Mouse (Mus musculus): ENCODE data around the gene Pgs1. TPM values are rescaled to one million over a fixed set of nuclear protein-coding genes. Genes with fewer than 3 reads are reported as not detected.

Pgs1 gene
- polyA plus RNA-seq, 1 experiment from 2014 or later: 41.8 TPM

DNA sequence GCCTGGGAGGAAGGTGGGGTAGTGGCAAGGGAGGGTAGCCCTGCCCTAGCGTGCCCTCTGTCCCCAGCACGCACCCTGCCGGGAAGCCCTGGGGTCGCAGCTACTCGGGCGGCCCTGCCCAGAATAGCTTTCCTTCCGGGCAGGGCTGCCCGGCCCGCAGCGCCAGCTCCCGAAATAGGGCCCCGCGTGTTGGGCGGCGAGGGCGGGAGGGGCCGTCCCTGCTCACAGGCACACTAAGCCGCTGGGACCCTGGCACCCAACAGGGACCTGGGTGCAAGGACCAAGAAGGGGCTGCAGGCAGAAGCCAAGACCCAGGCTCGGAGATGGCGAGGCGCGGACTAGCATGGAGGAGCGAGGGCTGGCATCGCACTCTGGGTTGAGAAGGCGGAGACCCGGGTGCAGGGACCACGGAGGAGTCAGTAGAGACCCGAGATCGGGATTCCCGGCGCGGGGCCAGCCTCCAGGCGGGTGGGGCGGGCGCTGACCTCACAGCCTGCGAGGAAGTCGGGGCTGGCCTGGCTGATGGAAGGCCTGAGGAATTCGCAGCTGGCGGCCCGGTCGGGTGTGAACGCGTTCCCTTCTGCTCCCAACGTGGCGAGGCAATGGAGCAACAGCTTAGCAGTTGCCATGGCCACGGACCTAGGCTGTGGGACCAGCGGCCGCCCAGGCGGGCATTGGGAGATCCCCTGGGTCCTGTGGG is 36.5 kb upstream of the Pgs1 start:
- 2% methylated on average over 47 of the region's 49 CpGs for WGBS
- Histone ChIP-seq H3K4me3 (ENCODE audit: low read length) (peak overlapping the region; percentile 45), H3K4me1 (replicated peaks; ENCODE audit: control insufficient read depth, insufficient read depth, low read length) (peaks cover 19% of the 10 kb centered on the region), H3K4me2 (ENCODE audit: low read depth, low read length) (peak overlapping the region; percentile 86), H3K36me3 (ENCODE audit: control insufficient read depth, insufficient read depth, low read length) (no peaks in the 10 kb centered on the region), H3K27ac (ENCODE audit: low read length) (peak overlapping the region; percentile 67), H3K27me3 (ENCODE audit: control insufficient read depth, insufficient read depth, low read depth, low read length) (no peaks in the 10 kb centered on the region), H3K9ac (ENCODE audit: low read length) (peak overlapping the region; percentile 68), H3K9me3 (ENCODE audit: control insufficient read depth, low read length) (no peaks in the 10 kb centered on the region)
- peak; percentile 92 for ATAC-seq (ENCODE audit: low read depth)

DNA sequence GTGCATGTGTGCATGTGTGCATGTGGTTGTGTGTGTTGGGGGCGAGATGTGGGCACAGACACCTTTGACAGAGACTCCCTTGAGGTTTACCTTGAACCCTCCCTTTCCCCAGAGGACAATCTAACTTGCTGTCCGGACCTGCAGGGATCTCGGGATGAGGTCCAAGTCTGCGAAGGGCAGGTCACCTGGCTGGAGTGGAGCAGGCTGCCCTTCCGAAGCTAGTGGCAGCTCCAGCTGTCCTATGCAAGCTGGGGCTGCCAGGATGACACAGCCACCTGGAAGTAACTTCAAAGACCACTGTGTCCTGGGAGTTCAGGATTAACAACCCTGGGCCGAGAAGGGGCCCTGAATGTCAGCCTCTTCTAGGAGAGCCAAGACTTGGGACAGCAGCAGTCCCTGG is 34.7 kb upstream of the Pgs1 start:
- Histone ChIP-seq H3K4me3 (ENCODE audit: low read length) (no peak overlapping the region), H3K4me2 (ENCODE audit: low read depth, low read length) (no peak overlapping the region), H3K36me3 (ENCODE audit: control insufficient read depth, insufficient read depth, low read length) (no peaks in the 10 kb centered on the region), H3K27ac (ENCODE audit: low read length) (no peak overlapping the region), H3K27me3 (ENCODE audit: control insufficient read depth, insufficient read depth, low read depth, low read length) (no peaks in the 10 kb centered on the region), H3K4me1 (replicated peaks; ENCODE audit: control insufficient read depth, insufficient read depth, low read length) (peaks cover 31% of the 10 kb centered on the region), H3K9me3 (ENCODE audit: control insufficient read depth, low read length) (no peaks in the 10 kb centered on the region), H3K9ac (ENCODE audit: low read length) (no peak overlapping the region)
- ATAC-seq (ENCODE audit: low read depth): no peak
- WGBS: 76% methylated on average over 6 of the region's 6 CpGs

DNA sequence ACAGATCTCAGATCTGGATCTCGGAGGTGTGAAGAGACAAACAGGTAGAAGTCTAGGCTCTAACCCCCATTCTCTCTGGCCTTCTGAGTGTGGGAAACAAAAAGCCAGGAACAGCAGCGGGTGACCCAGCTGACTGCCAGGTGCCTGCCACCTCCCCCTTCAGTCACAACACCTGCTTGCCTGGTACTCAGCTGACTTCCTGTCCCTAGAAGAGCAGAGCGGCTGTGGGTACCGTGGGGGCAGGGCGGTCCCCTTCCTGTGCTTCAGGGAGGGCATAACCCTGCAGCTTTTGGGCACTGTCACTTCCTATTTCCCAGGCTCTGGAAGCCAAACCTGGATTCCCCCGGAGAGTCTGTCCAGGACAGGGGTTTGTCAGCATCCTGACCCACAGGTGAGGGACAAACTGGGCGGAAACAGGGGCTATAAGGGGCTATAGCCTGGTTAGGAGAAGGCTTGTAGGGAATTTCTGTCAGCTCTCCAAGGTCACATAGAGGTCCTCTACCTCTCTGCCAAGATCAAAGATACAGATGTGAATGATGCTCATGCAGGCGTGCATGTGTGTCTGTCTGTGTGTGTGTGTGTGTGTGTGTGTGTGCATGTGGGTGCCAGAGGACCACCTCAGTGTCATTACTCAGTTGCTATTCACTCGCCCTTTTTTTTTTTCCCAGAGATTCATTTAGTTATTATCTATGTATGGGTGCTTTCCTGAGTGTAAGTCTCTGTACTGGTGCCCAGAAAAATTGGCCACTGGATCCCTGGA is 33.7 kb upstream of the Pgs1 start:
- H3K36me3 ChIP-seq (ENCODE audit: control insufficient read depth, insufficient read depth, low read length): no peaks in the 10 kb centered on the region
- no peaks in the 10 kb centered on the region for H3K27me3 ChIP-seq (ENCODE audit: control insufficient read depth, insufficient read depth, low read depth, low read length)
- H3K4me2 ChIP-seq (ENCODE audit: low read depth, low read length): no peak overlapping the region
- 44% methylated on average over 9 of the region's 9 CpGs for WGBS
- no peak overlapping the region for H3K27ac ChIP-seq (ENCODE audit: low read length)
- H3K4me3 ChIP-seq (ENCODE audit: low read length): no peak overlapping the region
- H3K4me1 ChIP-seq (replicated peaks; ENCODE audit: control insufficient read depth, insufficient read depth, low read length): peaks cover 31% of the 10 kb centered on the region
- ATAC-seq (ENCODE audit: low read depth): no peak
- H3K9ac ChIP-seq (ENCODE audit: low read length): no peak overlapping the region
- no peaks in the 10 kb centered on the region for H3K9me3 ChIP-seq (ENCODE audit: control insufficient read depth, low read length)

DNA sequence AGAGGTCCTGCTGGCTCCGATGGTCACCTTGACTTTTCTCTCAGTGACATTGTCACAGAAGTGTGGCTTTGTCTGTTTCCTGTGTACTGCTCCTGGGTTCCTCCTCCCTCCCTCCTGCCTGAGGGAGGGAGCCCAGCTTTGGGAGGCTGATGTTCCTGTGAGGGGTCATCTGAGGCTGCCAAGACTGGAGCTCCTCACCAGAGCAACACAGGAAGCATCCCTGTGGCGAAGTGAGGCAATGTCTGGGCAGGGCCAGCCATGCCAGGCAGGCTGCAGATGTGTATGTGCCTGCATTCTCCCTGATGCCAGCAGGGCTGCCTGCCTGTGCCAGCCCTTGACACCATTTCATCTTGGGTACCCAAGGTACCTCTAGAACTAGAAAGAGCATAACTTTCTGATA is 32.0 kb upstream of the Pgs1 start:
- Histone ChIP-seq H3K4me2 (ENCODE audit: low read depth, low read length) (no peak overlapping the region), H3K4me1 (replicated peaks; ENCODE audit: control insufficient read depth, insufficient read depth, low read length) (peaks cover 38% of the 10 kb centered on the region), H3K36me3 (ENCODE audit: control insufficient read depth, insufficient read depth, low read length) (no peaks in the 10 kb centered on the region), H3K9me3 (ENCODE audit: control insufficient read depth, low read length) (no peaks in the 10 kb centered on the region), H3K27ac (ENCODE audit: low read length) (no peak overlapping the region), H3K4me3 (ENCODE audit: low read length) (no peak overlapping the region), H3K9ac (ENCODE audit: low read length) (no peak overlapping the region), H3K27me3 (ENCODE audit: control insufficient read depth, insufficient read depth, low read depth, low read length) (no peaks in the 10 kb centered on the region)
- WGBS: 50% methylated on average over 2 of the region's 2 CpGs
- ATAC-seq (ENCODE audit: low read depth): no peak

DNA sequence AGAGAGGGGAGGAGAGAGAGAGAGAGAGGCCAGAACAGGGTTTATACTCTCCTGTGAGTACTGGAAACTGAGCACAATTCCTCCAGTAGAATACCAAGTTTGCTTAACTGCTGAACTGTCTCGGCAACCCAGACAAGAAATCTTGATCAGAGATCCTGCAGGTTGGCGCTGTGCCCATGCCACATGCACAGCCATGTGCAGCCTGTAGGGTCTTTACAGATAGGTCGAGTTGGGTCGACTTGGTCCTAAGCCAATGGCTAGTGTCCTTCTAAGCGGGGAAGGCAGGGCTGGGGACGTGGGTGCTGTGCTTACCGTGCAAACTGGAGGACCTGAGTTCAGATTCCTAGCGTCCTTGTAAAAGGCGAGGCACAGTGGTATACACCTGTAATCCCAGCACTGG is 31.3 kb upstream of the Pgs1 start:
- no peaks in the 10 kb centered on the region for H3K36me3 ChIP-seq (ENCODE audit: control insufficient read depth, insufficient read depth, low read length)
- no peaks in the 10 kb centered on the region for H3K9me3 ChIP-seq (ENCODE audit: control insufficient read depth, low read length)
- no peak overlapping the region for H3K4me3 ChIP-seq (ENCODE audit: low read length)
- no peak overlapping the region for H3K4me2 ChIP-seq (ENCODE audit: low read depth, low read length)
- H3K27me3 ChIP-seq (ENCODE audit: control insufficient read depth, insufficient read depth, low read depth, low read length): no peaks in the 10 kb centered on the region
- 64% methylated on average over 9 of the region's 9 CpGs for WGBS
- H3K9ac ChIP-seq (ENCODE audit: low read length): no peak overlapping the region
- H3K27ac ChIP-seq (ENCODE audit: low read length): no peak overlapping the region
- peaks cover 38% of the 10 kb centered on the region for H3K4me1 ChIP-seq (replicated peaks; ENCODE audit: control insufficient read depth, insufficient read depth, low read length)
- ATAC-seq (ENCODE audit: low read depth): no peak

DNA sequence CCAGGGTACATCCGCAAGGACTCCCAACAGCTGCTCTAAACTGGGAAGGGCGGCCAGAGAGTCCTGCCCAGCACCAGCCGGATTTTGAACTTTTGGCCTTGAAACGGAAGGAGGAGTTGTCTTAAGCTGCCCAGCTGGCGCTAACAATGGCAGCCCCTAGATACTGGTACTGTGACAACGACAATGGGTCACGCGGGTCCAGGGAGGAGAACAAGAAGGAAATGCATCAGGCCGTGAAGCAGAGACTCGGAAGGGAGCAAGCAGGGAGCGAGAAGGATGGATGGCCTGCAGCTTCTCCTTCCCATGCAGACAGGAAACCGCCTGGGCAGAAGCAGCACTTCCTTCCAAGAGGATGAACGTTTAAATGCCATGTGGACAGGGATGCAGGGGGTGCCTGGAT is 30.5 kb upstream of the Pgs1 start:
- H3K4me1 ChIP-seq (replicated peaks; ENCODE audit: control insufficient read depth, insufficient read depth, low read length): peaks cover 37% of the 10 kb centered on the region
- WGBS: 42% methylated on average over 13 of the region's 13 CpGs

DNA sequence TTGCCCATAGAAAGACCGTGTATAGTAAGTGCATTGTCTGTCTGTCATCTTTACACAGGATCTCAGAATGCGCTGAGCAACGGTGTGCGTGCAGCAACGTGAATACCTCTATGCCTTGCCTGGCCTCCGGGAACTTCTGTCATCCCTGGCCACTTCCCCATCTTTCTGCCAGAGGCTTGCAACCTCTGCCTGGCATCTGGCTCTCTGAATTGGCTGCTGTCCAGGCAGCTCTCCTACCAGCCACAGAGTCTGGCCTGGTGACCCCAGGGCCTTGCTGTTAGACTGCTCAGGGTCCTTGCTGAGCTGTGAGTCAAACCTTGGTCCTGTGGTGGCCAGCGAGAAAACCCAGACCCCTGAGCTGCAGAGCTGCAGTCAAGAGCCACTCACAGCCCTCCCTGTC is 27.9 kb upstream of the Pgs1 start:
- no peak for ATAC-seq (ENCODE audit: low read depth)
- H3K36me3 ChIP-seq (ENCODE audit: control insufficient read depth, insufficient read depth, low read length): no peaks in the 10 kb centered on the region
- no peak overlapping the region for H3K9ac ChIP-seq (ENCODE audit: low read length)
- H3K4me2 ChIP-seq (ENCODE audit: low read depth, low read length): no peak overlapping the region
- H3K9me3 ChIP-seq (ENCODE audit: control insufficient read depth, low read length): no peaks in the 10 kb centered on the region
- no peak overlapping the region for H3K27ac ChIP-seq (ENCODE audit: low read length)
- 54% methylated on average over 7 of the region's 7 CpGs for WGBS
- peaks cover 47% of the 10 kb centered on the region for H3K4me1 ChIP-seq (replicated peaks; ENCODE audit: control insufficient read depth, insufficient read depth, low read length)
- H3K4me3 ChIP-seq (ENCODE audit: low read length): no peak overlapping the region
- no peaks in the 10 kb centered on the region for H3K27me3 ChIP-seq (ENCODE audit: control insufficient read depth, insufficient read depth, low read depth, low read length)

More for the DNA sequence above, 30.5 kb upstream of the Pgs1 start:
- ATAC-seq (ENCODE audit: low read depth): peak; percentile 18
- H3K9me3 ChIP-seq (ENCODE audit: control insufficient read depth, low read length): no peaks in the 10 kb centered on the region
- no peak overlapping the region for H3K4me2 ChIP-seq (ENCODE audit: low read depth, low read length)
- H3K4me3 ChIP-seq (ENCODE audit: low read length): no peak overlapping the region
- H3K27me3 ChIP-seq (ENCODE audit: control insufficient read depth, insufficient read depth, low read depth, low read length): no peaks in the 10 kb centered on the region
- 0 out of 2 replicates have a peak overlapping the region, but pooled peaks have one; percentile 8 for H3K27ac ChIP-seq (ENCODE audit: low read length)
- H3K36me3 ChIP-seq (ENCODE audit: control insufficient read depth, insufficient read depth, low read length): no peaks in the 10 kb centered on the region
- H3K9ac ChIP-seq (ENCODE audit: low read length): 0 out of 2 replicates have a peak overlapping the region, but pooled peaks have one; percentile 9

DNA sequence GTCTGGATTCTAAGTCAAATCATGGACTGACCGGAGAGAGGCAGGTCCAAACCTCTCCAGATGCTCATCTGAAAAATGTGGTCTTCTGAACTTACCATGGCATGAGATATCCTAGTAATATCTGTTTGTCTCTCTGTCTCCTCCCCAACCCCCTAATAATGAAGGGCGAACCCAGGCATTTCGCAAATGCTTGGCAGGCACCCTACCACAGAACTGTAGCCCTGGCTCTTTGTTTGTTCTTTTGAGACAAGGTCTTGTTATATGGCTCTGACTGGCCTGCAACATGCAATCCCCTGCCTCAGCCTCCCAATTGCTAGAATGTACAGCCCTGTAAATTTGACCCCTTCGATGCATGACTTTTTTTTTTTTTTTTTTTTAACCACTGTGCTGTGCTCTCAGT is 26.9 kb upstream of the Pgs1 start:
- H3K9me3 ChIP-seq (ENCODE audit: control insufficient read depth, low read length): no peaks in the 10 kb centered on the region
- ATAC-seq (ENCODE audit: low read depth): no peak
- peaks cover 53% of the 10 kb centered on the region for H3K4me1 ChIP-seq (replicated peaks; ENCODE audit: control insufficient read depth, insufficient read depth, low read length)
- H3K36me3 ChIP-seq (ENCODE audit: control insufficient read depth, insufficient read depth, low read length): no peaks in the 10 kb centered on the region
- H3K4me2 ChIP-seq (ENCODE audit: low read depth, low read length): no peak overlapping the region
- H3K27ac ChIP-seq (ENCODE audit: low read length): no peak overlapping the region
- H3K27me3 ChIP-seq (ENCODE audit: control insufficient read depth, insufficient read depth, low read depth, low read length): no peaks in the 10 kb centered on the region
- no peak overlapping the region for H3K9ac ChIP-seq (ENCODE audit: low read length)
- no peak overlapping the region for H3K4me3 ChIP-seq (ENCODE audit: low read length)
- WGBS: 85% methylated on average over 4 of the region's 4 CpGs

DNA sequence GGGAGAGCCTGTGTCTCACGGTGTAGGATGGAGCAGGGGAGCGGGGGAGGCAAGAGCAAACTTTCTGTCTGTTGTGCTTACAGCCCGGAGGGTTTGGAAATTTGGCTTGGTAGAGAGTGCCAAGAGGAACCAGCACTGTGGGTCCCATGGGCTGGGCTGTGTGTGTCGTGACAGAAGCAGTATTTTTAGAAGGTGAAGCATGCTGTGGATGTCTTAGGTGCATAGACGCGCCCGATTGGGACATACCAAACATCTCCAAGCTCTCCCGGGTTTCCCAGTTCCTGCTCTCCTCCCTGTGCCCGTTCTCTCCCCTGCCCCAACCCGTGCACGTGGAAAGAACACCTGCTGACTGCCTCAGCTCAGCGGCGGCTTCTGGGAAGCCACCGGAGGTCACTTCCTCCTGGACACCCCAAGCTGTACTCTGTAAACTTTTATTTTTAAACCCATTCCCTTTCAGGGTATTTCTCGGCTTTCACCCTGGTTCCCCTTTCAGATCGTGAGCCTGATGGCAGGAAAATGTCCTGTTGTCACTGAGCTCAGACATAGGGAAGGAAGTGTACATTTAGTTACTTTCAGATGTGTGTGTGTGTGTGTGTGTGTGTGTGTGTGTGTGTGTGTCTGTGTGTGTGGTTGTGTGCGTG is 26.2 kb upstream of the Pgs1 start:
- H3K27me3 ChIP-seq (ENCODE audit: control insufficient read depth, insufficient read depth, low read depth, low read length): no peaks in the 10 kb centered on the region
- H3K4me2 ChIP-seq (ENCODE audit: low read depth, low read length): no peak overlapping the region
- H3K4me3 ChIP-seq (ENCODE audit: low read length): no peak overlapping the region
- no peak overlapping the region for H3K9ac ChIP-seq (ENCODE audit: low read length)
- 43% methylated on average over 17 of the region's 17 CpGs for WGBS
- H3K27ac ChIP-seq (ENCODE audit: low read length): no peak overlapping the region
- H3K36me3 ChIP-seq (ENCODE audit: control insufficient read depth, insufficient read depth, low read length): no peaks in the 10 kb centered on the region
- no peak for ATAC-seq (ENCODE audit: low read depth)
- H3K9me3 ChIP-seq (ENCODE audit: control insufficient read depth, low read length): no peaks in the 10 kb centered on the region
- peaks cover 55% of the 10 kb centered on the region for H3K4me1 ChIP-seq (replicated peaks; ENCODE audit: control insufficient read depth, insufficient read depth, low read length)

Measured in lung, embryonic 16.5 days (tissue).